Mouse (Mus musculus) retina, adult 2 months (tissue): ENCODE results near the gene Fam160a2.

Experiments used
- DNase-seq: peaks from one replicate; pipeline ENCODE4 v3.0.0-alpha.2; 2012; ENCODE audit warnings: low read depth, low spot score

Gene Fam160a2

DNA sequence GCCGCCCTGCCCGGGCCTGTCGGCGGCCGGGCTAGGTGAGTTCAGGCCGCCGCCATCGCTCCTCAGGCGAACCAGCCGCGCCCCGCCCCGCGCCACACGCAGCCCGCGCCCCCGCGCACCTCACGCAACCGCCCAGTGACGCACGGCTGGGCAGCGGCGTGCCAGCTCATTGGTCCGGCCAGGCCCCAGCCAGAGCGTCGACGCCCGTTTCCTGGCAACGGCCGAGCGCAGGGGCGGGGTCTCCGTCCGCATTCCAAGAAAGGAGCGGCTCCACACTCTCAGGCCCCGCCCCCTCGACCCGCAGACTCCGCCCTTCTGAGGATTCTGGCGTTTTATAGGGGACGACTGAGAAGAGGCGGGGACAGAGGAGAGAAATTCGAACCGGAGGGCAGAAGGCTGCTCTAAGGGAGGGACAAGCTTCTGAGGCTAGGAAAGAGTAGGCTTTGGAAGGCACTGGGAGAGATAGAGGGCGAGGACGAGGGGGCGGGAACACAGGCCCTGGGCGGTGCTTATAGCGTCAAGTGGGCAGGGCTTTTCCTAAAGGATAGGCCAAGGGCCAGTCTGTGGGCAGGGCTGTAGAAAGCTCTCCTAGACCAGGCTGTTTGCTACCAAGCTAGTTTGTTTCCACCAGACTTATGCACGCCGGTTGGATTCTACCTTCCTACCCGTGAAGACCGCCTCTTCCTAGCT, at the start of gene Fam160a2:
Gene Fam160a2 (minus strand): TSS at position 120 of the 690 bp plus-strand sequence.
- DNase-seq, result peak; percentile 99

DNA sequence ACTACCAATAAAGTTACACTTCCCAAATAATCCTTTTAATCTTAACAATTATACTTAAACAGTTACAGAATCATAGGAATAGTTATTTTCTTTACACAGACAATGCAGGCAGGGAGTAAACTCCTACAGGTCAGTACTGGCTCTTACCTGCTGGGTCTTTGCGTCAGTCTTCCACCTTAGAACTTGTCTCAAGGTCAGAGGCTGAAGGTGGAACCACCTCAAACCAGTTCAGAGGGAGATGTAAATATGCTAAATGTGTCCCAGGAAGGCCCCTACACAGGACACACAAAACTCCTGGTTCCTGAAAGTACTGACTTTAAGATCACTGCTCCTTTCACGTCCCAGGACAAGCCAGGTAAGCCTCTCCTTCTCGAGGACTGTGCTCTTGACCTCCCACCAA, 45.2 kb upstream of the Fam160a2 start:
- no peak for DNase-seq

DNA sequence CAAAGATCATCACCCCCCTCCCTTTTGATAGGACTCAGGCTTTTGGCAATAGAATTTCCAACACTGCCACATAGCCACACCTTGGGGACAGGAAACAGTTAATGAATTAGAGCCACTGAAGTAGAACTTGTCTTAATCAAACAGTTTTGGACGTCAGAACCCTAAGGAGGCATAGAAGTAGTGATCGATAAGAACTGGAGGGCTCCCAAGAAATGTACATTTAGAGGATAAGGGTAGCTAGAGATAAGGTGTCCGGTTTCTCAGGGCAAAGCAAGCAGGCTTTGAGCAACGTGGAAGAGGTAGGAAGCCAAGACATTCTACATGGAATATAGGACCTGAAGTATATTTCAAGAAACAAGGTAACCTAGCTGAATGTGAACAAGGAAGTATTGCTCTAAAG, 41.6 kb upstream of the Fam160a2 start:
- no peak for DNase-seq

DNA sequence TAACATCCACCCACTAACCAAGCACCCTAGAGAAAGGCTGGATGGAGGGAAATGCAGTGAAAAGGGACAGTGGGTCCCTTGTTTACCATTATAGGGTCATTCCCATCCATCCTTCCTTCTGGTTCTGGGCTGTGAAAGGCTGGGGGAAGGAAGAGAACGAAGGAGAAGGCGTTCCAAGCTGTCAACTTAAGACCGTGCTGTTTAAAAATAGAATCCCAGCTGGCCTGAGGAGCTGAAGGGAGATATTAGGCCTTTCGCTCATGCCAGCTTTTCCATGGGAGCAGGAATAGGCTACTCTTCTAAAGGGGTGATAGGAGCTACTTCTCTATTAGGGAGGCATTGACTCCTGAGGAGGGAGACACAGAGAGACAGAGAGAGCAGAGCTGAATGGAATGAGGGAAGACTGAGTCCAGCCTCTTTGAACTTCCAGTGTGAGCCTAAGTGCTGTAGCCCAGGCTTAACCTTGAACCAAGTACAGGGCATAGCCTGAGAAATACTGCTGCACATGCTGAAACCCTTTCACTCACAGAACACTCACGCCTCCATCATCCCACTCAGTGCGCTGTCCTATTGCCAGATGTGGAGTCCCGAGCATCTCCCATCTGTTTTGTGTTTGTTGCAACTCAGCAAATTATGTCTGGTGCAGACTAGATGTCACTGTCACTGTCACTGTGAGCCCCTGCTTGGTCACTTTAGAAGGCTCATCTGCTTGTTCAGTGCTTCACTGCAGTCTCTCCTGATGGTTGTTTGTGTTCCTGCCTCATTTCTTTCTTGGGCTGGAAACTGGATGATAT, 38.3 kb upstream of the Fam160a2 start:
- no peak for DNase-seq

DNA sequence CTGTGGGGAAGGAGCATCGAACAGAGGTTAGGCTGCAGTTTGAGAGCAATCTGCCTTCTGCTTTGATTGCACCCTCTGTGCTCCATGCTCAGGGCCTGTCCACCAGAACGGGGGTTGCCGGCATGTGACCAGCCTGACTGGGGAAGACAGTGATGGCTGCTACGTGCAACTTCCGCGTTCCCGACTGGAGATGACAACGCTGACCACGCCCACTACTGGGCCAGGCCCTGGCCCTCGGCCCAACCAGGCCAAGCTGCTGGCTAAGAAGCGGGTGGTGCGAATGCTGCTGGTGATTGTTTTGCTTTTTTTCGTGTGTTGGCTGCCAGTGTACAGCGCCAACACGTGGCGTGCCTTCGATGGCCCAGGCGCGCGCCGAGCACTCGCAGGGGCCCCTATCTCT, 34.9 kb upstream of the Fam160a2 start:
- no peak for DNase-seq

DNA sequence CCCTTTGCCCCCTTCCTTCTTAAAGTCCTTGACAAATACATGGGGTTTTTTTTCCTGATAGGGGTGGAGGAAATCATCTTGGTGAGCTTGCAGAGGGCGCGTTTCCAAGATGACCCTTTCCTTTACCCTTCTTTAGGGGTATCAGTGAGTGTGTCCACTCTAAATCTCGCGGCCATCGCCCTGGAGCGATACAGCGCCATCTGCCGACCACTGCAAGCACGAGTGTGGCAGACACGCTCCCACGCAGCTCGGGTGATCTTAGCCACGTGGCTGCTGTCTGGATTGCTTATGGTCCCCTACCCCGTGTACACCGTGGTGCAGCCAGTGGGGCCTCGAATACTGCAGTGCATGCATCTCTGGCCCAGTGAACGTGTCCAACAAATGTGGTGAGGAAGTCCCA, 34.0 kb upstream of the Fam160a2 start:
- DNase-seq, result no peak

DNA sequence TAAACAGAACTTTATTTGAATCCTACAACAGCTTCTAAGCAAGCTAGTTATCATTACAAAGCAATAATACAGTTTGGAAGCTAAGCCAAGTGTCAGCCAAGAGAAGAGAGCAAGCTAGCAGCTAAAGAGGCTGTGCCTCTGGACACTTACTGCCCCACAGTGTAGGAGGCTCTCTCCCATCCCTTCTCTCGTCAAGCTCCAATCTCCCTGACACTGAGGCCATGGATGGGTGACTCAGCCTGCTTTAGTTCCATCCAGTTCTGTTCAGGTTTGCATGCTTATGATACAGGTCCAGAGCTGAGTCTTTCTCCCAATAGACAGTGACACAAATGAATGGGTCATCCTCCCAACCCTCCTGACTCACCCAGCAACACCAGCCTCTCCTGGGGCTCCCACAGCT, 32.2 kb upstream of the Fam160a2 start:
- DNase-seq, result no peak

DNA sequence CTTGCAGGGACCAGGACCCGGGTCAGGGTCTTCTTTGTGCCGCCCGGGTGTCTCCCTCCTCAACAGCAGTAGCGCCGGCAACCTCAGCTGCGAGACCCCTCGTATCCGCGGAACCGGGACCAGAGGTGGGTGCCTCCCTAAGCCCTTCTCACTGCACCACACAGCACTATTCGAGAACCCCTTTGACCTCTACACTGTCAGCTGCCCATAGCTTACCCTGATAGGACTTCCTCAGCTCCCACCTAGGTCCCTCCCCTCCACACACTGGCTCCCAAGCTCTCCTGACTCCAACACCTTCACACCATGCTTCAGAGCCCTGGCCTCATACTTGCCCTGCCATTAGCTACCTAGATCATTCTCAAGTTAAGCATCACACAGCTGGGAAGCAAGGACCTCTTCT, 26.2 kb upstream of the Fam160a2 start:
- DNase-seq, result no peak

DNA sequence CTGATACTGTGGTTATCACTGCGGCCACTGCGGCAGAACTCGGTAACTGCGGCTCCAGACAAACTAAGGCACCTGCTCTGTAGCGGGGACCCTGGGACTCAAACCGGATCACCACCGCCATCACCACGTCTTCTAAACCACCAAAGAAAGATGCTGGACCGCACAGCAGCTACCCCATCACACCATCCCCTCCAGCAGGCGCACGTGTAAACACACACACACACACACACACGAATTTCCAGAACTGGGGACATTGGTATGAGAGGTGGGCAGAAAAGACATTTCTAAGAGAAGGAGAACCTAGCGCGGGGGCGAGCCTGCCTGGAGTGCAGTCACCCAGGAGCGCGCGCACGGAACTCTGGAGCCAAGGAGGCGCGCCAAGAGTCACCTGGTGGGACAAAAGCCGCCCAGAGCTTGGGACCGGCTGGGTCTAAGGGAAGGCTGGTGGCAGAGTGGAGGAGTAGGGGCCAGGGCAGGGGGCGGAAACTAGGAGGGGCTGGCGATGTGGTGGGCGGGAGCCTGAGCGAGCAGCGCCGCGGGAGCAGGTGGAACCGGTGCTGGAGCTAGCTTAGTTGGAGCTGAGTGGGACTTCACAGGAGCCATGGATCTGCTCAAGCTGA, 25.7 kb upstream of the Fam160a2 start, which contains the start of gene Cckbr:
Gene Cckbr (plus strand): TSS at position 308 of the 620 bp plus-strand sequence.
- no peak for DNase-seq

DNA sequence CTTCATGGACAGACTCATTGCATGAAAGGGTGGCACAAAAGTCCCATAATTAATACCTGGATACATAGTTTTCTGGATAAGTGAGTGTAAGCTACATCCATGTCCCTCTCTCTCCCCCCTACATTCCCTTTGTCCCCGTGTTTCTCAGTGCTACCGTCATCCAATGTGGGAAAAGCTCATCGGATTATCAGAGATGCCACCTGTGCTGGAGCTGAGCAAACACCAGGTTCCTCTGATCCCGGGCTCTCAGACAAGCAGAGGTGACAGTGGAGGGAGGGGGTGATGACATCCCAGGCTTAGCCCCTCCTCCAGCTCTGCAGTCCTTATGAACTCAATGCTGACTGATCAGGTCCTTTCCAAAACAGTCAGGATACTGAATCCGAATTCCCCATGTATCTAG, 24.5 kb upstream of the Fam160a2 start:
- DNase-seq, result peak; percentile 59

DNA sequence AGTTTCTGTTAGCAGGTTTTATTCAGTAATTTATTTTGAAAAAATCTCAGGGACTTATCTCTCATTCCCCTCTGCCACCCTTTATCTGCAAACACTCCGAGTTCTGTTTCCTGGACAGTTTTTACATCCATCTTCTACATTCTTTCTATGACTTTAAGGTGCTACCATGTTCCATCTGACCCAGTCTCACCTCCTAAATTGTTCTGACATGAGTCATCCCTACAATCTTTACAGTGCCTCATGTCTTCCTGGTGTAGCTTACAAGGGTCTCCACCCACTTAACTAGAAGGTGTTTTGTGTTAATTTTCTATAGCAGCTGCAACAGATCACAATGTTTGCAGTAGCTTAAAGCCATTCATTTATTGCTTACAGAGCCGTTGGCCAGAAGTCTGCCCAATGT, 21.0 kb upstream of the Fam160a2 start:
- DNase-seq, result no peak

DNA sequence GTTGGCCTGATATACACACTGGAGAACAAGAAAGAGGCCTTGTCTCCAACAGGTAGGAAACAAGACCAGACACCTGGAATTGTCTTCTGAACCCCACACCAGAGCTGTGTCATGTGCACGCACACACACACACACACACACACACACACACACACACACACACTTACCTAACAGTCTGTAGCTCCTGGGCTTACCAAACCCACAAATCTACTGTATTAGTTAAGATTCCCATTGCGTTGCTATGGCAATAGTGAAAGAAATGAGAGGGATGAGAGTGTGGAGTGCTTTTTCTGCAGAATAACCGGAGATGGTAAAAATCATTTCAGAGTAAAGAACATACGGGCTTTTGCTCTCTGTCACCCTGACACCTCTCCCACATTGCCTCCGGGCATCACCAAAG, 18.3 kb upstream of the Fam160a2 start:
- DNase-seq, result no peak

DNA sequence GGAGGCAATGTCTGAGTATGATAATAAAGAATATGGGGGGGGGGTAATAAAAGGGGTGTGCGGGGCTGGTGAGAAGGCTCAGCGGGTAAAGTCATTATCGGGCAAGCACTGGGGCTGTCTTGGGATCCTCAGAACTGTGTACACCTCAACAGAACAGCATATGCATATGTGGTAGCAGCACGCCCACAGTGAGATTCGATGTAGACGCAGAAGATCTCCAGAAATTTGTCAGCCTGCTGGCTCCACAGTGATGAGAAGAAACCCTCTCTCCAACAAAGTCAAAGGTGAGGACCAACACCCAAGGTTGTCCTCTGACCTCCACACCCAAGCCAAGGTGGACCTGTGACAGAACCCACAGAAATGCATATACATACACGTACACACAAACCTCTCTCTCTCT, 16.7 kb upstream of the Fam160a2 start:
- no peak for DNase-seq

DNA sequence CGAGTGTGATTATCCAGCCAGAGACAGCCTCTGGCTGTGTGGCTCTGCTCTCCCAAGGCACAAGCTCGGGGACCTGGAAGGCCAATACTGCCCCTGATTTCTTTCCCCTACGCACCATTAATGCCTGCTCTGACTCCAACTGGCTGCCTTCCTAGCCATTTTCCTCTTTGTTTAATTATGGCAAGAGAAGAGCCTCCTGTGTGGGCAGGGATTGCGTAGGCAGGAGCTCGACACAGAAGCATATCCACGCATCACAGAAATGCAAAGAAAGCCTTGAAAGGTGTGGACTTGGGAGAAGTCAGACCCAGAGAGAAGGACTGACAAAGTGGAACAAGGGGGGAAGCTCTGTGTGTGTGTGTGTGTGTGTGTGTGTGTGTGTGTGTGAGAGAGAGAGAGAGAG, 14.5 kb upstream of the Fam160a2 start:
- DNase-seq, result no peak

DNA sequence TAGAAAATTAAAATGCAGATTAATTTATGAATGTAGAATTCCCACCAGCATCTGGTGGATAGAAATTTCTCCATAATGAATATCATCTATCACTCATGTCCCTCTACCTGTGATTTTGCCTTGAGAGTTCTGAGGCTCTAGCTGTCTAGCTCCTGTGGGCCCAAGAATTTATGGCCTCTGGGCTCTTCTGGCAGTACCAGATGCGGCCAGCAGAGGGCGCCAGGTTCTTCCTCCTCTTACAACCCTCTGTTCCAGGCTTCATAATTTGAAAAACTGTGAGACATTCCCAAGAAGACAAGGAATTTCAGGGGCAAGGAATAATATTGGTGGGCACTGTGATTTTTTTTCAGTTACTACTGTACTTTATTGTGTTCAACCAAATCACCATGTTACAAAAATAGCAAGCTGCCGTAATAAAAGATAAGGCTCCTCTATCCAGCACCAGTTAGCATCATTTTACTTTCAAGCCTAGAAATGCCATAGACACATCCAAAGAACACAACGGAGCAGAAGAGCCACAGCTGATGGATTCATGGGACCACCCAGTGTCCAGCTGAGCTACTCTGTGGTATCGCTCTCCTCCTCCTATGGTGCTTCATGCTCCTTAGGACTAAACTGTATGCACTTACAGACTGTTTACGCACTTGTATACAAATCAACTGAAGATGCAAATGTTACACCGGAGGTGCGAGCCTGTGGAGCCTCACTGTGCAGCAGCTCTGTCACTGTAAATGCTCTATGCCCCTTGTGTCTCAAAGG, 12.2 kb upstream of the Fam160a2 start:
- peak; percentile 47 for DNase-seq

DNA sequence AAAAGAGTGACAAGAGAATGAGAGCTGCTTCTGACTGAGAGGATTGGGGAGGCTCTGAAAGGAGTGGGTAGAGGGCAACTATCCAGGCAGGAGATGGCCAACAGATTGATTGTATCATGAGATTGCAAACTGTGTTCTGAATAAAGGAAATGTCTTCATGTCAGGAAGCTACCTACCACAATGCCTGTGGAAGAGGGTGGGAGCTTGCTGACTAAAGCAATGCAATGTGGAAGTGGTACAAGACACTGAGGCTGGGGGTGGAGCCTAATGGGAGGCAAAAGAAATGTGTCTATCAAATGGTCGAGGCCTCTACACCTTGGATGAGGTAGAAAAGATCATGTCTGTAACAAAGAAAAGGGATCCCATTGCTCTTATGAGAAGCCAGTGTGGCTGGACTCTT, 6.5 kb upstream of the Fam160a2 start:
- DNase-seq, result no peak

DNA sequence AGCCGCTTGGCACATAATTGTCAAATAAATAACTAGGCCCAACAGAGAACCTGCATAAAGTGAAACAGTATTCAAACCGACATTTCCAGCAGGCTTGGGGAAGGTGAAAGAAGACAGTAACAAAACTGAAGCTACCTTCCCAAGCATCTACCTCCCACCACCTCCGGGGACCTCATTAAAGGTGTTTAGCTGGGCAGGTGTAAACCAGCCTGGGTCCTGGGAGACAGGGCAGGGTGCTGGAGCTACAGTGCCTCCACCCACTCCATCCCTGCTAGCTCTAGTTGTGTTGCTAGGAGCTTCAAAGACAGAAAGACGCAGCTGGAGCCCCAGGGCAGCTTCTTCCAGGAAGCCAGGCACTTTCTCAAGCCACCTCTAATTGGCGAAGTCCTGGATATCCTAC, 4.4 kb upstream of the Fam160a2 start, which contains the start of gene Cnga4:
Gene Cnga4 (plus strand): TSS at position 301 of the 400 bp plus-strand sequence.
- no peak for DNase-seq

DNA sequence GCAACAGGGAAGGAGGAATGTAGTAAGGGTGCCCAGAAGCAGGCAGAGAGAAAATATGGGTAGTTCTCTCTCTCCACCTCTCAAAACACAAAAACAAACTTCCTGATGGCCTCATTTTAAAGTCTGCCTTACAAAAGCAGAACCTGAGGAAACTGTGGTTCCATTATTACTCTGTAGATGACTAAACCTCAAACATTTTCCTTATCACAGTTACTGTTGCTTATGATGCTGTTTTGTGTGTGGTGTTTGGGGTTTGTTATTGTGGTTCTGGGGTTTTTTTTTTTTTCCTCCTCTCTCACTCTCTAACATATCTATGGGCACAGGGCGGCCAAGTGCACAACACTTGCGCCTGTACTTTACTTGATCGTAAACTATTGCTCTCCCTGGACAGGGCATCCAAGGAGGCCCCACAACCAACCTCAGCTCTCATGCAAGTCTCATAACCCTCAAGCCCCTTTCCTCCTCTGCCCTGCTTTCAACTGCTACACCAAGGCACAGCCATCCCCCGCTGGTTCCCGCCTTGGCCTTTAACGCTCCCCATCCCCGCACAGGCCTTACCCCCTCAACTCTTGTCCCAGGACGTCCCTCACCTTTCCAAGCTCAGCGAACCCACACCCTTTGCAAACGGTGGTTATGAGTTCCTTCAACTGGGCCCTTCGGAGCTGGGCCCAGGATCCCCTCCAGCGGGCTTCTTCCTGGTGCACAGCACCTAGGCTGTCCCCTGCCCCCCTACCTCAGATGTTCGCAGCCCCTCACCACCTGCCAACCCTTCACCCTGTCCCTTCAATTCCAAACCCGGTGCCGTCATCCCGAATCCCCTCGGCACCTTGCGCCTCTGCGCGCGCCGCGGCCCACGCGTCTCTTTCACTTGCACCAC, 558 bp downstream of the Fam160a2 start:
- no peak for DNase-seq

DNA sequence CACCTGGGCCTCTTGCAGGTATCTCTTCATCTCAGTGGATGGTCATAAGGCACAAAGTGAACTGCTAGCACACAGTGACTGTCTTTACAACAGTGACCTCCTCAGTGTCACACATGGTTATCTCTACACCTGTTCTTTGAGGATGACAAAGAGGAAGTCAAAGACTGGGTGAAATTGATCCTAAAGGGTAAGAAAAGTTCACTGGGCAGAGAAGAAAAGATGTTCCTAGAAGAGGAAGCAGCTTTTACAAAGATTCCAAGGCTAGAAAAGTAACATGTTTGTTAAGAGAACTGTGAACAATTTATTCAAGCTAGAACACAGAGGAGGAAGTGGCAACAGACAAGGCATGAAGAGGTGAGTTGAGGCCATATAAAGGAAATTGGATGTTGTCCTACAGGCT, 3.7 kb downstream of the Fam160a2 start:
- no peak for DNase-seq

DNA sequence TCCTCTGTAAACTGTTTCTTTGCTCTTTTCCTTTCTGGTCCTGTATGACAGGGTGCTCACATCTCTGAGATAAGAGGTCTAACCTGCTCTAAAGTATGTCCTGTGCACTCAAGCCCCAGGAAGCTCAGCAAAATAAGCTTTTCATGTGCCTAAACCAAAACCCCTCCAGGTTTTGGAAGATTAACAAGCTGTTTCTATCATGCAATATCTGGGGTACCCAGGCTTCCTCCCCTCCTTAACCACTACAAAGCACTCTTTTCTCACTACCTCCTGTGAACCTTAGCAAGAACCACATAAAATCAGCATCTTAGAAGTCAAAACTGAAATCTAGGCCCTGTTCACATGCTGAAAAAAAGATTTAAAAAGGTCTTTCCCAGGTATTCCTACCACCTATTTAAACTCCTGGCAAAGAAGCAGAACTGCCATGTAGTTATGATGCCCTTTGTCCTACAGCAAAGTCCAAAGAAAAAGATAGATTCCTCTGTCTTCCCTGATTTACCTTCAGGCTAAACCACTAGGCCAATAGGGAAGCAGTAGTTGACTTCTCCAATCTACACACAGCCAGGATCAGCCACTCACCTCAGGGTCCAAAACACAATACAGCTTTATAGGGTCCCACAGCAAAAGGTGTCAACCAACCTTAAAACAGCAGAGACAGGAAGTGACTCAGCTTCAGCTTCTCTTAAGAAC, 4.6 kb downstream of the Fam160a2 start:
- no peak for DNase-seq
